Mouse (Mus musculus): ENCODE data around the gene Spn.
A peak's percentile ranks its signal among the peaks of the same experiment; 100 is the strongest.

The Spn gene

GRCm38 (mm10) chr7:127140623-127141404 lies 3.2 kb upstream of the Spn start:
- no peak for DNase-seq (ENCODE audit: low spot score in 2 of 2)

- no peak for DNase-seq (ENCODE audit: low spot score in 2 of 2)
Measured at GRCm38 (mm10) chr7:127139562-127139961, 1.9 kb upstream of the Spn start.

GRCm38 (mm10) chr7:127139100-127139499 lies 1.5 kb upstream of the Spn start:
- no peak for DNase-seq (ENCODE audit: low spot score in 2 of 2)

GRCm38 (mm10) chr7:127136181-127137071 lies 1.2 kb downstream of the Spn start:
- DNase-seq (ENCODE audit: low spot score in 2 of 2): no peak

GRCm38 (mm10) chr7:127134821-127135447 lies 2.7 kb downstream of the Spn start:
- no peak for DNase-seq (ENCODE audit: low spot score in 2 of 2)

- no peak for DNase-seq (ENCODE audit: low spot score in 2 of 2)
Measured at GRCm38 (mm10) chr7:127133125-127133524, 4.5 kb downstream of the Spn start.

- DNase-seq (ENCODE audit: low spot score in 2 of 2): no peak
Measured at GRCm38 (mm10) chr7:127129638-127130037, 8.0 kb downstream of the Spn start.

GRCm38 (mm10) chr7:127121911-127122270 lies 15.7 kb downstream of the Spn start, which contains the start of gene Qprt:
Gene Qprt, minus strand, starts transcription at chr7:127122226.
- no peak for DNase-seq (ENCODE audit: low spot score in 2 of 2)

GRCm38 (mm10) chr7:127121061-127121910 lies 16.3 kb downstream of the Spn start:
- DNase-seq (ENCODE audit: low spot score in 2 of 2): no peak

GRCm38 (mm10) chr7:127118671-127119445 lies 18.8 kb downstream of the Spn start:
- no peak for DNase-seq (ENCODE audit: low spot score in 2 of 2)

GRCm38 (mm10) chr7:127117948-127118347 lies 19.7 kb downstream of the Spn start:
- DNase-seq (ENCODE audit: low spot score in 2 of 2): no peak

- no peak for DNase-seq (ENCODE audit: low spot score in 2 of 2)
Measured at GRCm38 (mm10) chr7:127116331-127116935, 21.2 kb downstream of the Spn start.

GRCm38 (mm10) chr7:127114920-127115319 lies 22.7 kb downstream of the Spn start:
- no peak for DNase-seq (ENCODE audit: low spot score in 2 of 2)

GRCm38 (mm10) chr7:127113614-127114259 lies 23.9 kb downstream of the Spn start:
- no peak for DNase-seq (ENCODE audit: low spot score in 2 of 2)

- DNase-seq (ENCODE audit: low spot score in 2 of 2): no peak
Measured at GRCm38 (mm10) chr7:127112921-127113597, 24.6 kb downstream of the Spn start.

- no peak for DNase-seq (ENCODE audit: low spot score in 2 of 2)
Measured at GRCm38 (mm10) chr7:127112251-127112841, 25.3 kb downstream of the Spn start.

- peak in 1 of 2 experiments; percentile 44 for DNase-seq (ENCODE audit: low spot score in 2 of 2)
Measured at GRCm38 (mm10) chr7:127111461-127111860, 26.2 kb downstream of the Spn start.

GRCm38 (mm10) chr7:127110239-127111007 lies 27.2 kb downstream of the Spn start:
- DNase-seq (ENCODE audit: low spot score in 2 of 2): peak; percentile 68 to 70

Measured in frontal cortex, postnatal 25 days (tissue).